Mouse (Mus musculus): Measurements from ENCODE around the gene Icam1. TPM values are rescaled to one million over a fixed set of nuclear protein-coding genes. Genes with fewer than 3 reads are reported as not detected.
A peak's percentile ranks its signal among the peaks of the same experiment; 100 is the strongest.

The Icam1 gene
- polyA plus RNA-seq (2014; fragmentation: Nextera tagmentation; extraction: Ambion mirVana), result 18.6 and 20.0 TPM in 2 replicates

DNA sequence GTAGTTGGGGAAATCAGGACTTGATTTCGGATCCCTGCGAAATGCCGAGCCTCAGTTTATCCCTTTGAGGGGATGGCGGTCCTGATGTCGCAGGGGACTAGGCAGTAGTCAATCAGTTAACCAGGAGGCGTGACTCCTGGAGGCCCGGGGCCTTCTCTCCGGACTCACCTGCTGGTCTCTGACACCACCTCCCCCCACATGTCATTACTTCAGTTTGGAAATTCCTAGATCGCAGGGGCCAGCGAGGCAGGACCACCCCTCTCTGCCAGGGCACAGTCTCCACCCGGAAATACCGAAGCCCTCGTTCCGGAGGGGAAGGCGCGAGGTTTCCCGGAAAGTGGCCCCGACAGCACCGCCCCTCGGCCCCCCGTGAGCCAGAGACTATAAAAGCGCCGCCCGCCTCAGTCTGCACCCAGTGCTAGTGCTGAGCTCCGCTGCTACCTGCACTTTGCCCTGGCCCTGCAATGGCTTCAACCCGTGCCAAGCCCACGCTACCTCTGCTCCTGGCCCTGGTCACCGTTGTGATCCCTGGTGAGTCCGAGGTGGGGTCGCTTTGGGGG, at the start of gene Icam1:
TSS of gene Icam1 (plus strand) at position 415 of the 560 bp plus-strand sequence.
- DNase-seq (ENCODE audit: low spot score), result peak; percentile 52
- Histone ChIP-seq H3K4me2 (ENCODE audit: low read depth, low read length) (peak within 1 kb of the TSS; percentile 68), H3K4me1 (ENCODE audit: control insufficient read depth, insufficient read depth, low read length) (no peaks in the 10 kb centered on the region), H3K9me3 (ENCODE audit: control insufficient read depth, low read length) (no peaks in the 10 kb centered on the region), H3K9ac (ENCODE audit: low read depth, low read length) (peak within 1 kb of the TSS; percentile 54), H3K27ac (replicated peaks; ENCODE audit: low read depth, low read length) (no peak within 1 kb of the TSS), H3K27me3 (replicated peaks; ENCODE audit: control insufficient read depth, insufficient read depth, low read length) (peaks cover 33% of the 10 kb centered on the region), H3K36me3 (ENCODE audit: control insufficient read depth, insufficient read depth, low read length) (no peaks in the 10 kb centered on the region), H3K4me3 (ENCODE audit: low read depth, low read length) (peak within 1 kb of the TSS; percentile 43)
- ATAC-seq (ENCODE audit: low read depth), result peak; percentile 48
- under 1% methylated on average over 21 of the region's 30 CpGs for whole genome bisulfite sequencing

DNA sequence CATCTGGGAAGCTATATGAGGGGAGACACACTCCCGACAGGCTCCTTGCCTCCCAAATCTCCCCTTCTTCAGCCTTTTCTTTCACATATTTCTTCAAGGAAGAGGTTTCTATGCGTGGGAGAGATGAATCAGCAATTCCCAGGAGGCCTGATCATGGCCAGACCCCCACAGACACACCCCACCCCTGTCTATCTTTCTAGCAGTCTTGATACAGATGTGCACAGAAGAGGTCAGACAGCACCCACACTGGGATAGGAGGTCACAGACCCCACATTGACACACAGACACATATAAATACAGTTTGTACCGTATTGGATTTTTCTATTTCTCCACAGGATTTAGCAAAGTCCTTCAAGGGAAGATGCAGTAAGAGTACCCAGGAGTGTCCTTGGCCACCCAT, 49.8 kb upstream of the Icam1 start:
- DNase-seq (ENCODE audit: low spot score), result no peak
- ATAC-seq (ENCODE audit: low read depth), result no peak
- Histone ChIP-seq H3K36me3 (ENCODE audit: control insufficient read depth, insufficient read depth, low read length) (peaks cover 57% of the 10 kb centered on the region), H3K4me1 (ENCODE audit: control insufficient read depth, insufficient read depth, low read length) (peaks cover 6% of the 10 kb centered on the region), H3K9ac (ENCODE audit: low read depth, low read length) (no peak overlapping the region), H3K27ac (replicated peaks; ENCODE audit: low read depth, low read length) (no peak overlapping the region), H3K27me3 (replicated peaks; ENCODE audit: control insufficient read depth, insufficient read depth, low read length) (no peaks in the 10 kb centered on the region), H3K4me3 (ENCODE audit: low read depth, low read length) (no peak overlapping the region), H3K9me3 (ENCODE audit: control insufficient read depth, low read length) (no peaks in the 10 kb centered on the region), H3K4me2 (ENCODE audit: low read depth, low read length) (no peak overlapping the region)
- 87% methylated on average over 3 of the region's 3 CpGs for WGBS

DNA sequence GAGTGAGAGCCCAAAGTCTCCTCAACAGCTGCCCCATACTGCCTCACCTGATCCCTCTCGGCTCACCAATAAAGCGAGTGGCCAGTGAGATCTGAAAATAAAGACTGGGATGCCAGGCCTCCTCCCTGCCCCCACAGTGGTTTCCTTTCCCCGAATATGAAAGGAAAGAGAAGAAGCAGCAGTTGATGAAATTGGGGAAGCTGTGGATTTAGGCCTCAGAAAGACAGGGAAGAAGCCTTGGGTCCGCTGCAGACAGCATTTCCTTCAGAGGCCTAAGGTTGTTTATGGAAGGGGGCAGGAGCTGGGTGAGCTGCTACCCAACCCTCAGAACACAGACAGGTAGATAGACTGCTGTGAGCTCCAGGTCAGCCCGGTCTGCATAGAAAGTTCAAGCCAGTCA, 49.0 kb upstream of the Icam1 start:
- H3K4me3 ChIP-seq (ENCODE audit: low read depth, low read length), result no peak overlapping the region
- H3K9ac ChIP-seq (ENCODE audit: low read depth, low read length), result no peak overlapping the region
- H3K4me2 ChIP-seq (ENCODE audit: low read depth, low read length), result no peak overlapping the region
- 80% methylated on average over 5 of the region's 5 CpGs for WGBS
- H3K27ac ChIP-seq (replicated peaks; ENCODE audit: low read depth, low read length), result no peak overlapping the region
- H3K4me1 ChIP-seq (ENCODE audit: control insufficient read depth, insufficient read depth, low read length), result peaks cover 11% of the 10 kb centered on the region
- peaks cover 57% of the 10 kb centered on the region for H3K36me3 ChIP-seq (ENCODE audit: control insufficient read depth, insufficient read depth, low read length)
- no peaks in the 10 kb centered on the region for H3K9me3 ChIP-seq (ENCODE audit: control insufficient read depth, low read length)
- H3K27me3 ChIP-seq (replicated peaks; ENCODE audit: control insufficient read depth, insufficient read depth, low read length), result no peaks in the 10 kb centered on the region
- no peak for DNase-seq (ENCODE audit: low spot score)
- no peak for ATAC-seq (ENCODE audit: low read depth)

DNA sequence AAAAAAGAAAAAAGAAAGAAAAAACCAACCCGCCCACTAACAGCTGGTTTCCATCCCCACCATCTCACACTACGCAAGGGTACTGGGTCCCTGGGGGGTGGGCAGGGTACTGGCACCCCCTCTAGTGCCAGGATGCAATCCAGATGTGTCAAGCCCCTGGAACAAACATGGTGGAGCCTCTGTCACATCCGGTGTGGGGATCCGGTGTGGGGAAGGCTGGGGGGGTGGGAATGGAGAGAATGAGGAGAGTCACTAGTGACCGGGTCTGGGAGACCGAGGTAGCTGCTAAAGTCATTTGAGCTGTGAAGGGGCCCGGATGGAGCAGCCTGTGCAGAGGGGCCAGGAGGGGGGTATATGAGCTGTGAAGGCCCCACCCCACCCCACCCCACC, 44.0 kb upstream of the Icam1 start:
- ATAC-seq (ENCODE audit: low read depth), result peak; percentile 62
- peak overlapping the region; percentile 82 for H3K4me2 ChIP-seq (ENCODE audit: low read depth, low read length)
- H3K4me3 ChIP-seq (ENCODE audit: low read depth, low read length), result peak overlapping the region; percentile 87
- DNase-seq (ENCODE audit: low spot score), result peak; percentile 89
- H3K4me1 ChIP-seq (ENCODE audit: control insufficient read depth, insufficient read depth, low read length), result peaks cover 27% of the 10 kb centered on the region
- no peaks in the 10 kb centered on the region for H3K9me3 ChIP-seq (ENCODE audit: control insufficient read depth, low read length)
- H3K27ac ChIP-seq (replicated peaks; ENCODE audit: low read depth, low read length), result peak overlapping the region; percentile 91
- peak overlapping the region; percentile 45; the same call in 1 of the 2 replicates for H3K9ac ChIP-seq (ENCODE audit: low read depth, low read length)
- H3K27me3 ChIP-seq (replicated peaks; ENCODE audit: control insufficient read depth, insufficient read depth, low read length), result no peaks in the 10 kb centered on the region
- WGBS, result 17% methylated on average over 7 of the region's 7 CpGs
- peaks cover 26% of the 10 kb centered on the region for H3K36me3 ChIP-seq (ENCODE audit: control insufficient read depth, insufficient read depth, low read length)

DNA sequence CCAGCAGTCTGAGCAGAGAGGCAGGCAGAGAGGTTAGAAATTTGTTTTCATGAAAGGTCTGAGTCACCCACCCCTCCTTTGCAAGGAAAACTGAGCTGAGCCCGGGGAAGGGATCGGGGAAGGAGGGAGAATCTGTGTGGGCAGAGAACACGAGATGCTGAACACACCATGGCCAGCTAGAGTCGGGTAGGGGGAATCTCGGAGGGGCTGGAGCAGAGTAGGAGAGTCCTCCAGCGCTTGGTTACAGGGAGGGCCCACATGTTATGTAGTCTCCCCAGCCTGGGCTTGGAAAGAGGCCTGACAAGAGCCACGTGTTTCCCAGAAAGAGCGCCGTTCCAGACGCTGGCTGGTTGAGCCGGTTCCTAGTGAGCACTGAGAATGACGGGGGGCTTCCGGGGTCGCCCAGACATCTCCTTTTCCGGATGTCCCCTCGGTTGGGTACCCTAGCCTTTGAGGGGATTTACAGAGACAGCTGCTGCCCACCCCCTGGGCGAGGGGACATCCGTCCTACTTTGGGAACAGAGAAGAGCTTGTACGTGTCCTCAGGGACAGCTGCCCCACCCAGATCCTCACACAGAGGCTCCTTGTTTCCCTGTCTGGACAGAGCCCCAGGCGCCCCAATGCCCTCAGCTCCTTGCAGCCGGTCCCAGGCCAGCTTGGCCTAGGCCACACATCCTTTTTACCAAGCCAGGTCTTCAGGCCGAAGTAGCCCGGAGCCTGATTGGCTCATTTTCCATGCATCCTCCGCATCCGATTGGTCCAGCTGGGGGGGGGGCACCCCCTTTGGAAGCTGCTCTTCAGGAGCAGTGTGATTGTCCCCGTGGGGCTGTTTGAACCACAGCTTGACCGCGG, 43.4 kb upstream of the Icam1 start:
- no peaks in the 10 kb centered on the region for H3K9me3 ChIP-seq (ENCODE audit: control insufficient read depth, low read length)
- H3K27me3 ChIP-seq (replicated peaks; ENCODE audit: control insufficient read depth, insufficient read depth, low read length), result no peaks in the 10 kb centered on the region
- H3K4me3 ChIP-seq (ENCODE audit: low read depth, low read length), result peak overlapping the region; percentile 87
- H3K36me3 ChIP-seq (ENCODE audit: control insufficient read depth, insufficient read depth, low read length), result peaks cover 20% of the 10 kb centered on the region
- 11% methylated on average over 26 of the region's 28 CpGs for WGBS
- H3K27ac ChIP-seq (replicated peaks; ENCODE audit: low read depth, low read length), result peak overlapping the region; percentile 91
- H3K9ac ChIP-seq (ENCODE audit: low read depth, low read length), result peak overlapping the region; percentile 45
- H3K4me2 ChIP-seq (ENCODE audit: low read depth, low read length), result peak overlapping the region; percentile 82
- peak; percentile 92 for DNase-seq (ENCODE audit: low spot score)
- ATAC-seq (ENCODE audit: low read depth), result peak; percentile 73
- peaks cover 32% of the 10 kb centered on the region for H3K4me1 ChIP-seq (ENCODE audit: control insufficient read depth, insufficient read depth, low read length)

DNA sequence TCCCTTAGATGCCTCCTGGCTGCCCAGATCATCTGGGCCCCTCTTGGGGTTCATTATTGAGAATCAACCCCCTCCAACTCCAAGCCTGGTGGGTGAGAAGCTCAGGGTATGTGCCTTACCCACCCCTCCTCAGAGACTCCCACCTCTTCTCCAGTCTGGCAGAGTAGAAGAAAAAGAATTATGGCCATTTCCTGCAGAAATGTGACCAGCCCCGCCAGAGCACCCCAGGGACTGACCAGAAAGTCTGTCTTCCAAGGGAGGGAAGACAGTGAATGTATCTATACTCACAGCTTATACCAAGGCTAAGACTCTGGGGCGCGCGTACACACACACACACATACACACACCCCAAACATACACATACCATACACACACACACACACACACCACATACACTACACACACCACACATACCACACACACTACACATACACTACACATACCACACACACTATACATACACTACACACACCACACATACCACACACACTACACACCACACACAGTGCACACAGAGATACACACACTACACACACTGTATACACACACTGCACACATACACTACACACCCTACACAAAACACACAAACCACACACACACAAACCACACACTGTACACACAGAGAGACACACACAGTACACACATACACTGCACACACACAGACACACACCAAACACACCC, 42.6 kb upstream of the Icam1 start:
- no peak for ATAC-seq (ENCODE audit: low read depth)
- DNase-seq (ENCODE audit: low spot score), result no peak
- H3K27me3 ChIP-seq (replicated peaks; ENCODE audit: control insufficient read depth, insufficient read depth, low read length), result no peaks in the 10 kb centered on the region
- H3K27ac ChIP-seq (replicated peaks; ENCODE audit: low read depth, low read length), result peak overlapping the region; percentile 91
- peak overlapping the region; percentile 82 for H3K4me2 ChIP-seq (ENCODE audit: low read depth, low read length)
- H3K9ac ChIP-seq (ENCODE audit: low read depth, low read length), result peak overlapping the region; percentile 45
- peak overlapping the region; percentile 87 for H3K4me3 ChIP-seq (ENCODE audit: low read depth, low read length)
- H3K4me1 ChIP-seq (ENCODE audit: control insufficient read depth, insufficient read depth, low read length), result peaks cover 32% of the 10 kb centered on the region
- H3K36me3 ChIP-seq (ENCODE audit: control insufficient read depth, insufficient read depth, low read length), result peaks cover 12% of the 10 kb centered on the region
- WGBS, result 79% methylated on average over 4 of the region's 4 CpGs
- no peaks in the 10 kb centered on the region for H3K9me3 ChIP-seq (ENCODE audit: control insufficient read depth, low read length)

DNA sequence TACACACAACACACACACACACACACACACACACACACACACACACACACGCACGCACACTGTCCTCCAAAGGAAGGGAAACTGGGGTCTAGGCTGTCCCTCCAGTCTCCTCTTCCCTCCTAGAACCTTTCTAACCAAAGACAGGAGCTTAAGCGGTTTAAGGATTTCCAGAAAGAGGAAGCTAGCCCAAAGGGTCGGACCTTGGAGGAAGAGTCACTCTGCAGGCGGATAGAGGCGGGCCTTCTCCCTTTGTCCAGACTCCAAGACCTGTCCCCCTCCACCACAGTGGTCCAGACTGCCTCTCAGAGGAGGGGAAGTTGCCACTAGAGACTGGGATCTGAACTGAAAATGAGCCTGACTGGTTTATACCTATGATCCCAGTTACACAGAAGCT, 42.1 kb upstream of the Icam1 start:
- H3K9ac ChIP-seq (ENCODE audit: low read depth, low read length), result peak overlapping the region; percentile 45
- ATAC-seq (ENCODE audit: low read depth) (no peak), DNase-seq (ENCODE audit: low spot score) (no peak)
- H3K36me3 ChIP-seq (ENCODE audit: control insufficient read depth, insufficient read depth, low read length), result peaks cover 7% of the 10 kb centered on the region
- H3K27me3 ChIP-seq (replicated peaks; ENCODE audit: control insufficient read depth, insufficient read depth, low read length), result no peaks in the 10 kb centered on the region
- H3K4me2 ChIP-seq (ENCODE audit: low read depth, low read length), result peak overlapping the region; percentile 82
- 40% methylated on average over 6 of the region's 6 CpGs for WGBS
- H3K4me3 ChIP-seq (ENCODE audit: low read depth, low read length), result peak overlapping the region; percentile 87
- H3K4me1 ChIP-seq (ENCODE audit: control insufficient read depth, insufficient read depth, low read length), result peaks cover 32% of the 10 kb centered on the region
- peak overlapping the region; percentile 91 for H3K27ac ChIP-seq (replicated peaks; ENCODE audit: low read depth, low read length)
- no peaks in the 10 kb centered on the region for H3K9me3 ChIP-seq (ENCODE audit: control insufficient read depth, low read length)

DNA sequence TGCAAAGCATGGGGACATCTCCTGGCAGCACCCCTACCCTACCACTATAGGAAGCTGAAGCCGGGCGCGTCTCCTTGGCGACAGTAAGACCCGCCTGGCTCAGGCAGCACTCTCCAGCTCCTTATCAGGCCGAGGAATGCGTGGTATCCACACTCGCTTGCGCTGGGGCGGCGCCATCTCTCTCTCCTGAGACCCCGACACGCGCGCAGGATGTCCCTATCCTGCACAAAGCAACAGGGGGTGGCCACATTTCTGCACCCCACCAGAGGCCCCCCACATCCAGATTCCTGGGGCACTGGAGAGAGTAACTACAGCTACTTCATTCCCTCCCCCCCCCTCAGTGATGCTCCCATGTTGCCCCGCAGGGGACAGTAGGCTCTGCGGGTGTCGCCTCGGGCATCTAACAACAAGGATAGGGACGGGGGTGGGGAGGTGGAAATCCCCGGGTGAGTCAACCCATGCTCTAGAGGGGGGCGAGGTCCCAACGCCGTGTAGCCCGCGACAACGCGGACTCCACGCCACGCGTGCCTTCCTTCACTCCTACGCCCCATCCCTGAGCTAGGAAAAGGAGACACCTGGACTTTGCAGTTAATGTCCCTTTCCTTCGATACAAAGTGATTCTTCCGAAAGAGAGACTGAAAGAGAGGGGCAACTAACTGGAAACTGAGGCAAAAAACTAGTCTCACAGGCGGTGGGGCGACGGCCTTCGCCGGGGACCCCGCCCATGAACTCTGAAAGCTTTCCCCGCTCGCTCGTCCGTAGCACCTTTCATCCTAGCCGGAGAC, 40.2 kb upstream of the Icam1 start:
- ATAC-seq (ENCODE audit: low read depth), result 0 out of 2 replicates have a peak, but pooled peaks have one; percentile 9
- Histone ChIP-seq H3K4me2 (ENCODE audit: low read depth, low read length) (peak overlapping the region; percentile 82), H3K4me3 (ENCODE audit: low read depth, low read length) (peak overlapping the region; percentile 87), H3K27ac (replicated peaks; ENCODE audit: low read depth, low read length) (peak overlapping the region; percentile 98), H3K9ac (ENCODE audit: low read depth, low read length) (peak overlapping the region; percentile 91), H3K4me1 (ENCODE audit: control insufficient read depth, insufficient read depth, low read length) (peaks cover 31% of the 10 kb centered on the region), H3K27me3 (replicated peaks; ENCODE audit: control insufficient read depth, insufficient read depth, low read length) (no peaks in the 10 kb centered on the region), H3K9me3 (ENCODE audit: control insufficient read depth, low read length) (no peaks in the 10 kb centered on the region), H3K36me3 (ENCODE audit: control insufficient read depth, insufficient read depth, low read length) (no peaks in the 10 kb centered on the region; the same call in 1 of the 2 replicates)
- DNase-seq (ENCODE audit: low spot score), result peak; percentile 83
- 0% methylated on average over 36 of the region's 45 CpGs for WGBS

Data from embryonic facial prominence, embryonic 14.5 days (tissue).